Mouse (Mus musculus): ENCODE measurements at regions not wholly inside any gene's neighbourhood (a gene's known extent, or its start where the extent isn't known, plus 50 kb on each side); places are given as distances from the start of the nearest gene placed in this dataset.

GRCm38 (mm10) chr19:27142181-27142580 is 74.1 kb upstream of the Vldlr start:
- no peak for DNase-seq

GRCm38 (mm10) chr19:27147404-27147803 is 68.9 kb upstream of the Vldlr start:
- DNase-seq = no peak

- no peak for DNase-seq
Observed at GRCm38 (mm10) chr19:27148330-27148729, 68.0 kb upstream of the Vldlr start.

- no peak for DNase-seq
Observed at GRCm38 (mm10) chr19:27149567-27149966, 66.7 kb upstream of the Vldlr start.

GRCm38 (mm10) chr19:27161933-27162332 is 54.4 kb upstream of the Vldlr start:
- no peak for DNase-seq

All from cerebellum, adult 9-10 months (tissue).